10 mouse cellular contexts compared by ENCODE assay signal in the genomic region with DNA sequence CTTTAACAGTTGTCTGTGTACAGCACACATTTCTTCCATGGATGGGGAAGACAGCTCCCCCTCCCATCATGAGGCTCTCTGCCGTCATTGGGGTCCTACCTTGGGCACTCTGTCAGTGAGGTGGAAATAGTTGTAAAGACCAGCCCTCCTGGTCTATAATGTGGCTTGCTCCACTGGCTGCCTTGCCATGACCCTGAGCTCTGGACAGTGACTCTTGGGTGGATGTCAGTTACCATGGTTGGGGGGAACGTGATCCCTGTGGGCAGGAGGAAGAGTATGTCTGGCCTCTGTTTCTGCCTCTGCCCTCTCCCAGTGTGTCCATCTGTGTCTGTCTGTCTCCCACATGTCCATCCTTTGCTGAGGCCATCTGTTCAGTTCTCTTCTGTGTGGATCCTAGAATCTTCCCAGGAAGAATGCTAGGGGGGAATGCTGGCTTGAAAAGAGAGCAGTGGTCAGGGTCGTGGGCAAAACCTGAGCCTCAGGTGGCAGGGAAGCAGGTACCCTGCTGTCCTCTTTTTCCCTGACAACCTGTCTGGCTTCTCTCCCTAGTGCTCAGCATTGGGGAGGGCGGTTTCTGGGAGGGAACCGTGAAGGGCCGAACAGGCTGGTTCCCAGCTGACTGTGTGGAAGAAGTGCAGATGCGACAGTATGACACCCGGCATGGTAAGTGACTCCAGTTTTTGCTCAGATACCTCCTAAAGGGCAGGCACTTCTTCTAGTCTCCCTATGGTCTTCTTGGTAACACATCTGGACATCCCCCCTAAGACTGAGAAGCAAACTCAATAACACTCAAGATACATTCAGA. TPM values are rescaled to one million over a fixed set of nuclear protein-coding genes. Genes with fewer than 3 reads are reported as not detected.
DNase-seq lines count a peak whose midpoint lies in the region; ATAC-seq lines count a peak whose summit lies in the region.
"Had no signal": no experiment of that assay in that cellular context is flagged by ENCODE, and none has a peak within 500 bp of the region (broad histone marks: within the 10 kb centered on the region; RNA-seq: fewer than 3 reads in every experiment).

No protein-coding gene starts in this region.

- H3K27me3 ChIP-seq in forebrain, embryonic 15.5 days = peaks cover 11% of the 10 kb centered on the region
- H3K27me3 ChIP-seq in midbrain, embryonic 10.5 days (ENCODE audit: low read depth, poor library complexity, severe bottlenecking) = peaks cover 53% of the 10 kb centered on the region

- 0 out of 2 replicates have a peak, but pooled peaks have one; percentile 11 for ATAC-seq in cerebellum, adult (ENCODE audit: insufficient number of reproducible peaks, low FRiP score, low TSS enrichment)
- no peak for ATAC-seq in forebrain, embryonic 15.5 days (replicated peaks)

- no peaks in the 10 kb centered on the region for H3K36me3 ChIP-seq in forebrain, embryonic 15.5 days
- H3K36me3 ChIP-seq in midbrain, embryonic 10.5 days = peaks cover 5% of the 10 kb centered on the region; the same call in 1 of the 2 replicates

- H3K9me3 ChIP-seq in forebrain, embryonic 15.5 days = no peaks in the 10 kb centered on the region
- no peaks in the 10 kb centered on the region for H3K9me3 ChIP-seq in midbrain, embryonic 10.5 days (replicated peaks)

- WGBS in forebrain, embryonic 15.5 days = 66% methylated on average over 8 of the region's 8 CpGs
- WGBS in midbrain, embryonic 10.5 days = 73% methylated on average over 8 of the region's 8 CpGs

- H3K4me3 ChIP-seq in forebrain, embryonic 15.5 days = peak overlapping the region; percentile 69
- H3K4me3 ChIP-seq in midbrain, embryonic 10.5 days = peak overlapping the region; percentile 69

- DNase-seq in cerebellum, postnatal 4 days (ENCODE audit: low spot score in 2 of 2) = no peak
- DNase-seq in cerebellum, adult 18-20 months = peak; percentile 75
- DNase-seq in midbrain, embryonic 10.5 days (ENCODE audit: low spot score) = no peak
- DNase-seq in adrenal gland, adult 8-10 months = no peak
- DNase-seq in layer of hippocampus, adult 11-12 months (ENCODE audit: low spot score) = no peak
- no peak for DNase-seq in kidney, postnatal 36 days

- peaks cover 14% of the 10 kb centered on the region for H3K4me1 ChIP-seq in forebrain, embryonic 15.5 days
- H3K4me1 ChIP-seq in midbrain, embryonic 10.5 days = peaks cover 13% of the 10 kb centered on the region

- H3K27ac ChIP-seq in forebrain, embryonic 15.5 days (replicated peaks) = no peak overlapping the region
- no peak overlapping the region for H3K27ac ChIP-seq in midbrain, embryonic 10.5 days (replicated peaks)

- H3K9ac ChIP-seq in forebrain, embryonic 15.5 days (replicated peaks) = peak overlapping the region; percentile 56; the same call in 1 of the 2 replicates

- H3K4me2 ChIP-seq in forebrain, embryonic 15.5 days (replicated peaks) = peak overlapping the region; percentile 94

RNA-seq across cellular contexts. Expression of gene Shank3, which starts 25.4 kb away (rescaled TPM):
- polyA plus RNA-seq in forebrain, embryonic 15.5 days (2015; fragmentation: Nextera tagmentation; extraction: Ambion mirVana) = 10.7 and 13.0 TPM in 2 replicates
- 2.1 and 2.6 TPM in 2 replicates for polyA plus RNA-seq in midbrain, embryonic 10.5 days (2016; fragmentation: Nextera tagmentation; extraction: Ambion mirVana)
- total RNA-seq in adrenal gland, adult 8-10 months (2022) = 10 to 100 TPM; 29.1 to 61.2 (median 42.8) TPM

RNA-seq across cellular contexts. Expression of gene Acr, which starts 43.3 kb away (rescaled TPM):
- 1.6 and 1.7 TPM in 2 replicates for polyA plus RNA-seq in forebrain, embryonic 15.5 days (2015; fragmentation: Nextera tagmentation; extraction: Ambion mirVana)
- 0.10 and 0.47 TPM in 2 replicates for polyA plus RNA-seq in midbrain, embryonic 10.5 days (2016; fragmentation: Nextera tagmentation; extraction: Ambion mirVana)
- total RNA-seq in adrenal gland, adult 8-10 months (2022) = 1 to 10 TPM in 1 of 4 experiments, under 1 TPM in 3; 0.17 to 1.4 (median 0.71) TPM
- total RNA-seq: common myeloid progenitor, adult 5-6 weeks; megakaryocyte progenitor cell, adult 5-6 weeks had no signal

RNA-seq across cellular contexts. Expression of gene Arsa, which starts 47.6 kb away (rescaled TPM):
- 23.6 and 23.8 TPM in 2 replicates for polyA plus RNA-seq in forebrain, embryonic 15.5 days (2015; fragmentation: Nextera tagmentation; extraction: Ambion mirVana)
- 13.5 and 14.0 TPM in 2 replicates for polyA plus RNA-seq in midbrain, embryonic 10.5 days (2016; fragmentation: Nextera tagmentation; extraction: Ambion mirVana)
- total RNA-seq in adrenal gland, adult 8-10 months (2022) = 10 to 100 TPM; 16.9 to 32.5 (median 21.6) TPM

Comparison
In these comparisons a context has a peak if more than half of its experiments do, and no peak if none do; other contexts are left out.
1. DNase-seq: peak in cerebellum, adult 18-20 months (2 of 2); none in cerebellum, postnatal 4 days (0 of 2), midbrain, embryonic 10.5 days (single experiment), adrenal gland, adult 8-10 months (single experiment), layer of hippocampus, adult 11-12 months (single experiment) and kidney, postnatal 36 days (0 of 2).